Mouse (Mus musculus): ENCODE measurements around the gene Rtn4rl1.

Gene Rtn4rl1

DNA sequence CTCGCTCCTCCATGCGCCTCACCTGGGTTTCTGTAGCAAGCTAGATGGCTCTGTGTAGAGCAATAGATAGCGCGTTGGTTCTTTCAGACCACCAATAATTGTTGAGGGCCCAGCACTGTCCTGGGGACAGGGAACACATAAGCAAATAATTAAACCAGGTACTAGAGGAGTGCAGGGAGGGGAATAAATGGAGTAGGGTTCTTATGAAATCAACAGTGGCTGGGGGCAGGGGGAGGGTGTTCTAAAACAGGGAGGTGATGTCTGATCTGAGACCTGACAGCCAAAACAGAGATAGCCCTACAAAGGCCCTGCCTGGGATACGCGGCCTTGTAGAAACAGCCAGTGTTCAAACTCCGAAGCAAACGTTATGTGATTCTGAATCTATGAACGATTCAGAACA lies 56.0 kb downstream of the Rtn4rl1 start:
- DNase-seq (ENCODE audit: low spot score) = no peak

DNA sequence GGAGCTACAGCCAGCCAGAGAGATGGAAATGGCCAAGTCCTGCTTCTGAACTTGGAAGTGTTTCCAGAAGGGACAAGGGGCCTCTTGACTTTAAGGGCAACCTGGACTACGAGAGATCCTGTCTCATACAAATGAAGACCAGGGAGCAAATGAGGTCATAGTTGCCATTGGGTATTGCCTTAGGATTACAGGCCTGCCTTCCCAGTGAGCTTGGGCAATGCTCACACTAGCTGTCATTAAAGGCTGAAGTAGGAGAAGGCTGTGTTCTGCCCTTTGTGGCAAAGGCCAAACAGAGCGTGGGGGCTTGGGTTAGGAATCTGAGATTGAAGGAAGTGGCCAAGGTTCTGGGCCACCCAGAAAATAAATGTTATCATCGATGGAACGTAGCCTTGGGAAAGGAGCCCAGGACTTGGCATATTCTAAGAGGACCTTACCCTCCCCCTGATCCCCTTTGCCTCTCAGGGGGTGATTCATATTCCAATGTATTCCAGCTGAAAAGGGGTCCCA lies 57.5 kb downstream of the Rtn4rl1 start:
- DNase-seq (ENCODE audit: low spot score) = no peak

DNA sequence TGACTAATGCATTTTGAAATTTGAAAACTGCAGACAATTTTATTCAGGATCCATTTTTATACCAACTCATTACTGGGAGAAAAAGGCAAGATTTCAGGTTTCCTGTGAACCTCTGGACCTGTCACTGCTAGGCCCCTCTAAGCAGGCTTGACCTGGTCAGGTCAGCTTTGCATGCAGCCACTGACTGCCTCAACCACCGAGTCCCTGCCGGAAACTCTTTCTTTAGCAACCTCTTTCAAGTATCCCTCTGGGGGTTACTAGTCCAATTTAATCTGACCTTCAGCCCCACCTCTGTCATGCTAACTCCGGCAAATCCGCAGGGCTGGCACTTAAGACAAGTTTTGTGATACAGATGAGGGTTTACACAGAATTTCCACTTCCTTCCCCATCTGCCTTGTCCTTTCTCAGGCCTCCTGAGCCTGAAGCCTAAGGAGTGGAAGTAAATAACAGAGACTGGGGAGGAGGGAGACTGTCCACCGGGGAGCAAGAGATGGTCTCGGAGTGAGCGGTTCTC lies 58.0 kb downstream of the Rtn4rl1 start:
- DNase-seq (ENCODE audit: low spot score) = no peak

DNA sequence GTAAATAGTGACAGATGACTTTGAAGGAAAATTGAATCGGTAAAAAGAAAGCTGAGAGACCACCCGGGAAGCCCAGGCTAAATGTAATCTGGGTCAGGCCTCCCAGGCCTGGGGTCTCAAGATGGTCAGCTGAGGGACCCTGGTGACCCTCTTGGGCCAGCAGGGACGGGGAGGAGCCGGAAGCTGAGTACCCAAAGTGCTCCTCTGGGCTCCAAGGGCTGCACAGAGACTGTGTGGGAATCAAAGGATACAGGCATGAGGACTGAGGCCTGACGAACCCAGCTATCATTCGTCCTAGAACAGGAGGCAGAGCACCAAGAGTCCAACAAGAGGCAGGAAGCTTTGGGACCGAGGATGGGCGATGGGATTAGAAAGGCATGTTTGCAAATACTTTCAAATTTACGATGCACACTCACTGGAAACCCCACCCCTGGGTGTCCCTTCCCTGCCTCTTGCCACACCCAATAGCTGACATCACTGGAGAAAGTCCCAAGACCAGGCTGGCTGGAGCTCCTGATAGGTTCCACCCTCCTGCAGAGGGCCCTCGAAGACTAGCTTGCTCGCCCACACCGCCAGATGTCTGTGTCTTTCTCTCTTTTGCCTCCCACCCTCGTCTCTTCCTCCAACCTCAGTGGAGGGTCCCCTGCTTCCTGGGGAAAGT lies 60.8 kb downstream of the Rtn4rl1 start:
- peak; percentile 38 for DNase-seq (ENCODE audit: low spot score)

GRCm38 (mm10) chr11:75255330-75255729 lies 61.7 kb downstream of the Rtn4rl1 start:
- DNase-seq (ENCODE audit: low spot score) = no peak

DNA sequence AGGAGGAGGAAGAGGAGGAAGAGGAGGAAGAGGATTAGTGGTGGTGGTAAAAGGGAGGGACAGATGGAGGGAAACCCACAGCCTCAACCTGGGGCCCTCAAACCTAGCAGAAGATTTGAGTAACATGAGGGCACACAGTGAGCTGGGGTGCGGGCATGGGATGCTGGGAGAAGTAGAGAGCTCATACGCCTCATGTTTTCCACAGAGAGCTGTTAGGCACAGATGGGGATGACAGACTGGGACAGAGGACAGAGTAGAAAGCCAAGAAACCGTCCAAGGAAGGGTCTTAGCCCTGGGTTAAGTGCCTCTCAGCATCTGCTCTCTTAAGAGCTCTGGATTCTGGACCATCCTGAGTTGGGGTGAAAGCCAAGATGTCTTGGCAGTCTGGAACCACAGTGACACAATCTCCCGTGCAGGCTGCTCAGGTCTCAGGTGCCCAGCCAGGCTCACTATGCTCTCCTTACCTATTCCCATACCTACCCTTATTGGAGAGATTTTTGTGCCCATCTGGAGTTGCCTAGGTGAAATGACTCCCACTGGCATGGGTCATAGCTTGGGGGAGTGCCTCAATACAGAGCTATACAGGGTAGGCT lies 63.6 kb downstream of the Rtn4rl1 start:
- DNase-seq (ENCODE audit: low spot score) = no peak

DNA sequence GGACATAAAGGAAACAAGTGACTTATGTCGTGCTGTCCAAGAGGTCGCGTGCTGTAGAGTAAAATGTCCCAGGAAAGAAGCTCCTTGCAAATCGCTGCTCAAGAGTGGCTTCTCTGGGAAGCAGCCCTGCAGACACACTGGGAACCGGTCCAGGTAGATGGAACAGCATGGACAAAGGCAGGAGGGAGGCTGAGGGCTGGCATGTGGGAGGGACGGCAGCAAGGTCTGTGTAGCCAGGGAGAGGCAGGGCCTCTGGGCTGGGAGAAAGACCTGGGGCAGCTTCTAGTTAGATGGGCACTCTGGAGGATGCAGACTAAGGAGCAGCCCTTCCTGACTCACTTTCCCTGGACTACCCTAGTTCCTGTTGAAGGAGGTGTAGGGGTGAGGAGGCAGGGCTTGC lies 65.8 kb downstream of the Rtn4rl1 start:
- no peak for DNase-seq (ENCODE audit: low spot score)

- DNase-seq (ENCODE audit: low spot score) = no peak
Observed at GRCm38 (mm10) chr11:75259996-75260561, 66.5 kb downstream of the Rtn4rl1 start.

DNA sequence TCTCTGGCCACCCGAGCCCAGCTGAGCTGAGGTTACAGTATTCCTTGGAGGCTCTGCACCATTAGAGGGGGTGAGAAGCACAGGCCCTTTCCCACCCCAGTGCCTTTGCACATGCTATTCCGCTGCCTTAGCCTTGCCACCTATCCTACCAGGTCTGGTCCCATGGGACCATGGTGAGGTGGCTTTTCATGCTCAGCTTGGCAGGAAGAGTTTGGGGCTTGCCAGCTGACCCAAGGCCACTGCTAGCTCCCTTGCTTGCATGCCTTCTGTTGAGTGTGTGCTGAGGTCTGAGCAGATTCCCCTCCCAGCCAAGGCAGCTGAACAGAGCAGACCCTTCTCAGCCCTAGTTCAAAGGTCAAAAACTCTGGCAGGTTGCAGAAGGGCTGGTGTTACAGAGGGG lies 67.4 kb downstream of the Rtn4rl1 start:
- no peak for DNase-seq (ENCODE audit: low spot score)

DNA sequence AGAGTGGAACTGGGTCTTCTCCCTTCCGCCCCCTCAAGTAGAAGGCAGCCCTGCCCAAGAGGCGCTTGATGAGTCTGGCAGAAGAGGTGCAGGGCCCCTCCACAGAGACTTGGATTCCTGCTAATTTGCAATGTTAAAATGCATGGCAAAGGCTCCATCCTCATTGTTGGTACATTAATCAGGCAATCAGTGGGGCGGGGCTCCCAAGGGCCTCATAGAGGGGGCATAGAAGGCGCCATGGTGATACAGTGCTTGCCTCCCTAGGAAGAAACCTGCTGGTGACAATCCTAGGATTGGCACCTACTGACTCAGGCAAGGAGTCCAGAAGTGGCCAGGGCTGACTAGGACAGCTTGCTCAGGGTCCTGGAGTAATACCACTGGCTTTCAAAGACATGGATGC lies 68.1 kb downstream of the Rtn4rl1 start:
- no peak for DNase-seq (ENCODE audit: low spot score)

DNA sequence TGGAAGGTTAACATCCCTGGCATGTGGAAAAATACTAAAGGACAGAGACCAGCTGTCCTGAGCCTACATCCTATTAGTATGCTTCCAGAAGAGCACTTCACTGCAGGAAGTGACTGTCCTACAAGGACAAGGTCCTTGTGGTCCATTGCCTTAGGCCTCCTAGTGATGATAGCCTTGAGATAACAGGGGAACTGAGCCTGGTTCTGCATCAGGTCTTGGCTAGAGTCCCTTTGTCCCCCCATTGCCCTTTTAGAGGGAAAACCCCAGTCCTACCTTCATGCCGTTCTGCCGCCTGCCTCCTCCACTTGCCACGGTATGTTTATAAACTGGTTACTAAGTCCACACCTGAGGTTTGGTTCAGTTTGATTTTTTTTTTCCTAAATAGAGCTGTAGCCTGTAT lies 68.6 kb downstream of the Rtn4rl1 start:
- DNase-seq (ENCODE audit: low spot score) = no peak

GRCm38 (mm10) chr11:75262791-75263190 lies 69.2 kb downstream of the Rtn4rl1 start:
- no peak for DNase-seq (ENCODE audit: low spot score)

GRCm38 (mm10) chr11:75263274-75263963 lies 69.8 kb downstream of the Rtn4rl1 start:
- no peak for DNase-seq (ENCODE audit: low spot score)

- no peak for DNase-seq (ENCODE audit: low spot score)
Observed at GRCm38 (mm10) chr11:75263964-75264312, 70.4 kb downstream of the Rtn4rl1 start.

- DNase-seq (ENCODE audit: low spot score) = no peak
Observed at GRCm38 (mm10) chr11:75264550-75264949, 71.0 kb downstream of the Rtn4rl1 start.

DNA sequence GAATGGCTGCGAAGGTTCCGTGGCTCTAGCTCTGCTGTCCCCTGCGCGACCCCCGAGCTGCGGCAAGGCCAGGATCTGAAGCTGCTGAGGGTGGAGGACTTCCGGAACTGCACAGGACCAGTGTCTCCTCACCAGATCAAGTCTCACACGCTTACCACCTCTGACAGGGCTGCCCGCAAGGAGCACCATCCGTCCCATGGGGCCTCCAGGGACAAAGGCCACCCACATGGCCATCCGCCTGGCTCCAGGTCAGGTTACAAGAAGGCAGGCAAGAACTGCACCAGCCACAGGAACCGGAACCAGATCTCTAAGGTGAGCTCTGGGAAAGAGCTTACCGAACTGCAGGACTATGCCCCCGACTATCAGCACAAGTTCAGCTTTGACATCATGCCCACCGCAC lies 72.0 kb downstream of the Rtn4rl1 start:
- no peak for DNase-seq (ENCODE audit: low spot score)

GRCm38 (mm10) chr11:75267826-75268281 lies 74.3 kb downstream of the Rtn4rl1 start:
- DNase-seq (ENCODE audit: low spot score) = no peak

DNA sequence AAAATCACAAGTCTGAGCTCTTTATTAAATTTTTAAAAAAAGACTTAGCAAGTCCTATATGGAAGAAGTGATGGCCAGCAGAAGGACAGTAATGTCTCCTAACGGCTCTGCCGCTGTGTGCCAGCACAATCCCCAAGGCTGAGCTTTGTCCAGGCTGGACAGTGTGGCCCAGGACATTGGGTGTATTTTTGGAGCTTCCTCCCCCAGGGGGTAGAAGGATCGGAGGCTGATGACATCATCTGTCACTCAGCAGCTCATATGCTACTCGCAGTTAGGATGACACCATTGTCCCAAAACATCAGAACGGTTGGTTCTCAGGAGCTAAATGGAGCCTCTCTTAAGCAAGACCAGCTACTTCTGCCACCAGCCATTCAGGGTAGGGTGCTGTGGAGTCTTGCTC lies 74.9 kb downstream of the Rtn4rl1 start:
- no peak for DNase-seq (ENCODE audit: low spot score)

DNA sequence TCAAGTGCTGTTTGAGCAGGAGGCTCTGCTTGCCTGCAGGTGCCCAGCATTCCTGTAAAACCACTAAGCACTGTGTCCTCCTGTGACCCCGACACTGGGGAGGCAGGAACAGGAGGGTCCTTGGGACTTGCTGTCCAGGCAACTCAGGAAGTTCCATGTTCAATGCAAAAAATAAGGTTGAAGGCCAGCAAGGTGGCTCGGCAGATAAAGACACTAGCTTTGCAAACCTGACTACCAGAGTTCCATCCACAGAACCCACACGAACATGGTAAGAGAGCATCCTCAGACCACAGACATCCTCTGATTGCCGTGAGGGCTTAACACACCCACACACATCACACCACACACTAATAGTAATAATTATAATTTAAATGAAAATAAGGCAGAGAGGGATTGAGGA lies 75.6 kb downstream of the Rtn4rl1 start:
- no peak for DNase-seq (ENCODE audit: low spot score)

- DNase-seq (ENCODE audit: low spot score) = no peak
Observed at GRCm38 (mm10) chr11:75270276-75270984, 76.8 kb downstream of the Rtn4rl1 start.

DNA sequence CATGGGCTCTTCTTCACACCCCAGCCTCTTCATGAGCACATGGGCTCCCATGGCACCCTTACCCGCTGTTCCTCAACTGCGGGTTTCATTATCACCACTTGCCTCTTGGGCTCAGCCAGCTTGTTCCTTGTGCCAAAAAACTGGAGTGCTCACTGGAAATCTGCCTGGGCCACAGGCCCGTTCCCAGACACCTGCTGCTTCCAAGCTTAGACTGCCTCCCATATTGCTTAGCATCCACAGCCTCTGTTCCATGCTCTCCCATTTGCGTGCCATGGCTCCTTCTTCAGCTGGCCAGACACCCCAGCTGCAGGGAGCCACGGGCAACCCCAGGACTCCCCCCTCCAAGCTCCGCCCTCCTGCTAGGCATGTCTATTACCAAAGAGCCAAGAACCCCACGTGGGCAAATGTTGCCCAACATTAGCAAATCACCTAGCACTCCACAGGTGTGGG lies 77.4 kb downstream of the Rtn4rl1 start:
- no peak for DNase-seq (ENCODE audit: low spot score)

- no peak for DNase-seq (ENCODE audit: low spot score)
Observed at GRCm38 (mm10) chr11:75273466-75273865, 79.9 kb downstream of the Rtn4rl1 start.
